Mouse (Mus musculus) embryo, embryonic 11 days (tissue): ENCODE data around the gene Ace2.

Experiments used
- DNase-seq: peaks from one replicate; pipeline ENCODE4 v3.0.0-alpha.2; 2015

Gene Ace2

DNA sequence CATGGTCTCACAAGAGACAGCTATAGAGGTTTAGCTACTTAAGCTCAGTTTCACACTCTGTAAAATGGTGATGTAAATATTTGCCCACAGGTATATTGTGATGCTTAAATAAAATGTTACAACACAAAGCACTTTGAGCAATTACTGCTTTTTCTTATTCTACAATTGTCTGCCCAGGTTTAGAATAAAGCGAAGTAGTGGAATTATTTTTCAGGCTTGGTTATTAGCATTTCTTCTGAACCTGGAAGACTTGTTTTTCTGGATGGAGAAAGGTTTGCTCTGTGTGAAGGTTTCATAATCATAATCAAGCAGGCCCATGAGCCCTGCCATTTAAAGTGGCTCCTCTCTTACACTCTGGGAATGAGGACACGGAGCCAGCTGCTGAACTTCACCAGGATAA lies at the start of gene Ace2:
Gene Ace2, plus strand, starts transcription at position 301 of the 400 bp plus-strand sequence.
- no peak for DNase-seq

GRCm38 (mm10) chrX:164089916-164090315 lies 49.2 kb upstream of the Ace2 start:
- DNase-seq = no peak

DNA sequence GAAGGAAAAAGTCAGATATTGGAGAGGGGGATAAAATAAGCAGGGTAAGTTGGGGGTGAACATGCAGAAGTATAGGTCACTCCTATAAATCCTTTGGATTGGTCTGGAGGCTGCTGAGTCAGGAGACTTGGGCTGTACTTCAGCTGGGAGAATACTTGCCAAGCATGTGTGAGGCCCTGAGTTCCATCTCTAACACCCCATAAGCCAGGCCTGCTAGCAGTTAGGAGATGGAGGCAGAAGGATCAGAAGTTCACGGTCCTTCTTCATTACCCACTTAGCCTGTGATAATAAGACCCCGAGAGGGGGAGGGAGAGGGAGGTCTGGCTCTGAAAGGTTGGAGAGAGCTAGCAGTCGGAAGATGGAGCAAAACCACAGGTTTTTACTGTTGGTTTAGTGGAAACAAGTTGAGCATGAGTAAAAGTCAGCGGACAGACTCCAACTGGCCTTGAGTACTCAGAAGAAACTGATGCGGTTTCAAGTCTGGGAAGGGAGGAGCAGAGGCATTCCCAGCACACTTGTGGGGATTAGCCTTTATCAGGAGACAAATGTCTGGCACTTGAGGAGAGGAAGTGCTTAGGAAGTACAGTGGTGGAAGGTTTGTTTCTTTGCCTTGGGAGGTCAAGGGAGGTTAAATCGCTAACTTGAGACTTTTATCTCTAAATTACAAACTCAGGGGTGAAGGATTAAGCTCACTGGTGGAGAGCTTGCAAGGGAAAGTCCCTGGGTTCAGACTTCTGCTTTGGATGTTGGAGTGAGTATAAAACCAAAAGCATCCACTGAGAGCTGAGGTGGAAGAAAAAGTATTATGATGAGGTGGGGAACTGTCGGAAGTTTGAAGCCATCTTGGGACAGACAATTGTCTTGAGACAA lies 46.6 kb upstream of the Ace2 start:
- DNase-seq = peak; percentile 2

DNA sequence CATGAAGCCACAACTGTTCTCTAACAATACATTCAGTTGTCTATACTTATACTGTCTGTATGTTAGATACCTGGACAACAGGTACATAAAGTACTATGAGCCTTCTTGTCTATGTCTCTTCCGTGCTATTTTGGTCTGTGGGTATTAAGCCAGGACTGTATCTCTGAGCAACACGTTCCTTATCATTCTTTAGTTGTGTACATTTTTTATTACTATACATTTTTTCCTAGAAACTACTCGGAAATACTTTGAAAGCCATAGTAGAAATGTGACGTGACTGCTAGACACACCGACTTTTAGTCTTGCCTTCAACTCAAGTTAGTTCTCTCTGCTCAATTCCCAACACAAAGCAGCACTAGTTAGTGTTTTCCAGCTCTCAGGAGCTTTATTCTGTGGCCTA lies 45.7 kb upstream of the Ace2 start:
- DNase-seq = no peak

DNA sequence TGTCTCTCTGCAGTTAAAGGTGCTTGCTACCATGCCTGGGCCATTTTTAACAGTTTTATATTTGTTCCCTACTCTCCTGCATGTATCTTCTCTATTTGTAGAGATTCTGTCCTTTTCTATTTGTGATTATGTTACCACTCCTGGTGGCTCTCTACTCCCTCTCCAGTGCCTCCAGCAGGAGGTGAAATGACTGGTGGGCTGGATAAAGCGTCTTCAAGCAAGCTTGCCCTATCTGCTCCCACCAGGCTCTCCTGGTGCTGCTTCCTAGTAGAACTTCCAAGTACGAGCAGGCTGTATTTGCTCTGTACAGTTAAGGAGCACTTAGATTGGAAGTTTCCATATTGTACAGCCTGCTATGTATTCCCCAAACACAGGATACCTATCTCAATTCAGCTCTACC lies 43.3 kb upstream of the Ace2 start:
- no peak for DNase-seq

- DNase-seq = no peak
These were observed 37.6 kb upstream of the Ace2 start for GRCm38 (mm10) chrX:164101483-164101882.

DNA sequence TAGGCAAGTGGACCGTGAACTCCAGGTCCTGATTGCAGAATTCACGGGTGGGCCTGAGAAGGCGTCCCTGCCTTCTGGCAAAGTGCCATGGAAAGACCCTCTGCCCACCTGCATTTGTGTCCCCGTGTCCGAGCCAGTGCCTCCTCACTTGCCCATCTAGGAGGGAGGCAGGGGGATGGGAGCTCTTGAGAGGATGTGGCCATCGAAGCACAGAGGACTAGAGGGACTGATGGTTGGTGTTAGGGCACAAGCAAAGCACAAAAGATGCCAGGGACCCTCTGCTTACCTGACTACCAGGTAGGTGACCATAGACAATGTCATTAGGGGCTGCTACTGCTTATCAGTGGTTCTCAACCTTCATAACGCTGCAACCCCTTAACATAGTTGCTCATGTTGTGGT lies 36.9 kb upstream of the Ace2 start:
- no peak for DNase-seq

DNA sequence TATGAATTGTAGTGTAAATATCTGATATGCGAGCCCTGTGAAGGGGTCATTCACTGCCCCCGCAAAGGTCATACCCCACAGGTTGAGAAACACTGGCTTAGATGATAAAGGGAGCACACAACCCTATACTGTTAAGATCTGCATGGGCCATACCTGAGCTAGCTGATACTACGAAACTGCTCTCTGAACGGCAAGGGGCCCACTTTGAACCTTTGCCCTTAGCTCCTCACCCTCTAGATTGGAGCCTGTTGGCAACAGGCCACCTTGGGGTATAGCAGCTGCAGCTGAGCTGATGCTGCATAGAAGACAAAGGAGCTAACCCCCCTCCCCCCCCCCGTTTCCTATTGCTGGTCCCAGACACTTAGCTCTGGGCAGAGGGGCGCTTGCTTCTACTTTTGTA lies 36.5 kb upstream of the Ace2 start:
- no peak for DNase-seq

DNA sequence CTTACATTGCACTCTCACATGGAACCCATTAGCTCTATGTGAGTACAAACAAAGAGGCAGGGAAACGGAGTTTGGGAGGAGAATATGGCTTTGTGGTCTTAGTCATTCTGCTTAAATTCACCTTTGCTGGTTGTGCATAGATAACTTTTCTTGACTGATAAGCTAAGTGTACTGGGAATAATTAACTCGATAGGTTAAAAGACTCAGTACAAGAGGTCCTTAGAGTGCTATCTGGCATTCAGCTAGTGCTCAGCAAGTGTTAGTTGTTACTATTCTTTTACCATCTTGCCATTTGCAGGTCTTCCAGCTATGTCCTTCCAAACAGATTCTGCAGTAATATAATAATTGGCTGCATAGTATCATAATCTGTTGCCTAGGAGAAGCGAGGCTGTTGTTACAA lies 28.0 kb upstream of the Ace2 start:
- DNase-seq = no peak

DNA sequence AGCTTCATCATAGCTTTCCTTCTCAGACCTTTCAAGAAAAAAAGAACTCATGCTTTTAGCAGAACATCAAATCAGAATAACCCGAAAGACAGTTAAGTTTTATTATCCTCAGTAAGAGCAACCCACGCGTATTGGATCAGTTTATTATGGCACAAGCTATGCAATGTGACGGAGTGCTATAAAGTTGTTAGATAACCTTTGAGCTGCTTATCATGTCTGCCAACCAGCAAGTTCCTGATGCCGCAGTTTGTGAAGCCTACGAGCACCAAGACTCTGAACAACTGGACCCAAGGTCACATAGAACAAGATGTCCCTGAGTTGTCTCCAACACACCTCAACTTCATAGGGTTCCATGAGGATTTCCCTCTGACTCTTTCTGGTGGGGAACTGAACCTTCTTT lies 25.4 kb upstream of the Ace2 start:
- DNase-seq = no peak

GRCm38 (mm10) chrX:164123942-164124341 lies 15.2 kb upstream of the Ace2 start:
- no peak for DNase-seq

DNA sequence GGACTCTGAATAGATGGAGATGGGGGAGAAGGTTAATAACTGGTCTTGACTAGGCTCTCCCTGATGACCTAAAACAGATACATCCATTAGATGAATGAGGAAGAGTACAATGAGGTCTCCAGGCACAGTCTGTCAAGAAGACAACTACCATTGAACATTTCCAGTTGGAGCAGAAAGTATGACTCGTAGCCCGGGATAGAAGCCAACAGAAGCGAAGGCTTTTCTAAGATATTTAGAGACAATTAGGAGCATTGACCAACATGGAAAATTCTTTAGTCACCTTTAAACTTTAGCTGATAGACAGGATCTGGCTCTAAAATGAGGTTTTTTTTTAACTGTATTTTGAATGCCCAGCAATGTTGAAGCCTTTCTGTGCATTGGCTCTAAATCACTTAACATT lies 5.6 kb upstream of the Ace2 start:
- DNase-seq = no peak

GRCm38 (mm10) chrX:164135304-164135818 lies 3.8 kb upstream of the Ace2 start:
- DNase-seq = no peak

DNA sequence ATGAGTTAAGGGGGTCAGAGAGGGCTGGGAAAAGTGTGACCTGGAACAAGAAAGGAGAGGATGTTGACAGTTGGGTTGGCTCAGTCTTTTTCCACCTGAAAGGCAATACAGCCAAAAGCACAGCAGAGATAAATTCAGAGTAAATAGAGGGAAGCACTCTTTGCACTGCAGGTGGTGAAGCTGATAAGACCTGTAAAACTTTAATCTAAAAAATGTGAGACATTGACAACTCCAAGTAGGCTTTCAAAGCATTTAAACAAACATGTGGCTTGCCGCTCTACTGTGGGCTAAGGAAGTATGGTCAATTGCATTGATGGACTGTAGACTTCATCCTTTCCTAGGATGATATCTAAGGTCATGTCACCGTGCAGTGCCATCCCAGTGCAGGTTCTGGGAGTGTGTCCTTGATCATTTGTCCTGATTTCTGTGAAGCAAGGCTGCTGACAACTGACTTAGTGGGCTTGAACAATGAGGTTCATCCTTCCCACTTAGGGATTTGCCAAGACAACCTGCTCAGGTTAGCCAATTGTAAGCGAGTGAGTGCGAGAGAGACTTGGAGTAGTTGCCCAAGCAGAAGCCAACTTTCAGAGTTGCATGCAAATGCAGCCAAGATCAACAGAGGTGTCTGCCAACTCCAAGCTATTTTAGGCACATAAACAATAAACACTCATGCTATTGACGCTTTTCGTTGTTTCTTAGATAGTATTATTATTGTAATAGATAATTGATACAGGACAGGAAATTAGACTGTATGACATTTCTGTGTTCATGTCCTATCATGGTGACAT lies 6.5 kb downstream of the Ace2 start:
- no peak for DNase-seq

GRCm38 (mm10) chrX:164152703-164153102 lies 13.6 kb downstream of the Ace2 start:
- DNase-seq = no peak

- no peak for DNase-seq
These were observed 14.5 kb downstream of the Ace2 start for GRCm38 (mm10) chrX:164153606-164154005.

DNA sequence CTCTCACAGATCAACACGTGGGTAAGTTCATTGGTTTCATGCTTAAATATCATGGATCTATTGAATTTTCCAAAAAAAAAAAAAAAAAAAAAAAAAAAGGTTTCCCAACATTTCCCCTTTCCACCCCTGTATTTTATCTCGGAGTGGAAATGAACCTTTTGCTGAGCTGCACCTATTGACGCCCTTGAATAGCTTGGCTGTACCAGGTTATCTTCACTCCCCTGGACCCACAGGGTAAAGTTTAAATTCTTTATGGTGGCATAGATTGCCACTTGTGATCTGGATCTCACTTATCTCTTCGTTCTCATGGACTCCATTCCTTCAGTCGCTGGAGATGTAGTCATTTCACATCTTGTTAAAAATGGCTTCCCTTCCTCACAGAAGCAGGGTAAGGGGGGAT lies 15.5 kb downstream of the Ace2 start:
- DNase-seq = no peak

GRCm38 (mm10) chrX:164164681-164165080 lies 25.5 kb downstream of the Ace2 start:
- DNase-seq = no peak

DNA sequence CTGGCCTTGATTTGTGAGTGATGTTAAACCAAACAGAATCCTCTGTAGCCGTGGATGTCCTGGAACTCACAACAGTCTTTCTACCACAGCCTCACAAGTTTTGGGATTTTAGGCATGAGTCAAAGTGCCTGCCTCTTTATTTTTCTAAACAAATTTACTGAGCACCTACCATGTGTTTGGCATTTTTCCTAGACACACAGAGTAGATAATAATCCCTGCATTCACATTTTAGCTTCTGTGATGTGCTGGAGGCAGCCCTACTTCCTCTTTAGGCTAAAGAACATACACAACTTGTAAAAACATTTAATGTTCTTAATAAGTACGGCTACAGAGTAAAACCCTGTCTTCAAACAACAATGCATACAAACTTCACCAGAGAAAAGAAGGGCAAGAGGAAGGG lies 31.9 kb downstream of the Ace2 start:
- no peak for DNase-seq

- DNase-seq = no peak
These were observed 34.7 kb downstream of the Ace2 start for GRCm38 (mm10) chrX:164173880-164174279.

DNA sequence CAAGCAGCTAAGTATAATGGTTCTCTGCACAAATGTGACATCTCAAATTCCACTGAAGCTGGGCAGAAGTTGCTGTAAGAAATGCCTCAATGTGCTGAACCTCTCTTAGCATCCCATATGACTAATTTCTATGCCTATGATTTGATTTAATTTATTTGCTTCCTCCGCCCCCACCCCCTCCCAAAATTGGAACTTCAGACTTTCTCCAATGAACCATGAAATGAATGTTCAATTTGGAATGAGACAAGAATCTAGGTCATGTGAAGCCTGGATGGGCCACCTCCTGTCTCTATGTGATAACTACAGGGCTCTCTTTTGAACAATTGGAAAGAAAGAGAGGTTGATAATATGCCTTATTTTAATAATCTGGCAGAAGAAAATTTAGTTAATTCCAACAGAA lies 36.2 kb downstream of the Ace2 start:
- DNase-seq = no peak

DNA sequence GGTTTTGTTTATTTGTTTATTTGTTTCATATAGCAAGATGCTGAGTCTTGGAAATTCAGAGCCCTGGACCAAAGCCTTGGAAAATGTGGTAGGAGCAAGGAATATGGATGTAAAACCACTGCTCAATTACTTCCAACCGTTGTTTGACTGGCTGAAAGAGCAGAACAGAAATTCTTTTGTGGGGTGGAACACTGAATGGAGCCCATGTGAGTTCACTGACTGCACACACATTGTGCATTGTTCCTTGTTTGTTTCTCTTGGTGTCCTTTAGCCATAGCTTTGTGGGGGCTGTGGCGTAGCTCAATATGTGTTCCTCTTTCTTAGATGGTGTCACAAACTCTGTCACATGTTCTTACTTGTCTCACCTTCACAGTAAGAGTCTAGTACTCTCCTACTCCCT lies 36.6 kb downstream of the Ace2 start:
- DNase-seq = no peak

GRCm38 (mm10) chrX:164178856-164179255 lies 39.7 kb downstream of the Ace2 start:
- no peak for DNase-seq

DNA sequence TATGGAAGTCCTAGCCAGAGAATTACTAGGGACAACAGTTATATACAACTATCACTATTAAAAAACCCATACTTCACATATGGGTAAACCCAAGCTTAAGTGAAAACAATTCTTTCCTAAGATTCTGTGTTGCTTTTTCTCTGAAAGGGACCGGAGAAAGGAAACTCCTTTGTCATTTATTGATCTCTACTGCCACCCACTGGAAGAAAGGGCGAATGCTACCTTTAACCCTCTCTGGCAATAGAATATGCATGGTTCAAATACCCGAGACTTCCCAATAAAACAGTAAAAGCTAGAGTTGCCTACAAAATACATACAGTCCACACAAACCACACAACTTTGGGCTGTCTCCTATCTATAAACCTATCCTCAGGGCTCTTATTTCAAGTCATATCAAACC lies 40.6 kb downstream of the Ace2 start:
- DNase-seq = peak; percentile 58
